Mouse (Mus musculus): ENCODE data around the gene Proser1. TPM values are rescaled to one million over a fixed set of nuclear protein-coding genes. Genes with fewer than 3 reads are reported as not detected.

The Proser1 gene
- polyA plus RNA-seq (2017; shearing (Covaris generic)) = 18.3 TPM

GRCm38 (mm10) chr3:53463046-53463764 is at the start of gene Proser1, which contains the start of gene Nhlrc3:
Gene Proser1, plus strand, starts transcription at chr3:53463666.
Gene Nhlrc3, minus strand, starts transcription at chr3:53463332.

DNA sequence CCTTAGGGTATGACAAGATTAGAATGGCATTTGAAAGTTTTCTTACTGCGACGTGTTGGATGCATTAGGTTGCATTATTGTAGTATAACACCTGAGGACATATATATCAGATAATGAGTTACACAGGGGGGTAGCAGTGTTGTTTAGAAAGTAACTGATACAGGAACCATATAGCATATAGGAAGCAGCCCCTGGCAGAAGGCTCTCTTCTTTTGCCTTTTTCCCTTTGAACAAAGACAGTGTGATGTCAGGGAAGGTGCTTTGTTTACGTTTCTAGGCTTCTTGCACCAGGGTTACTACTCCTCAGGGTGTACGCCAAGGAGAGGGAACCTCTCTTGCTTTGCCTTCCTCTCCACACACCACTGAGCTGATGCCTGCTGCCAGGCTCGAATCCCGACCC is 24.9 kb downstream of the Proser1 start, which contains the start of gene Stoml3:
Gene Stoml3, plus strand, starts transcription at position 301 of the 400 bp plus-strand sequence.

Other genes with a start within 250 kb of the Proser1 start
- 12.3 TPM for gene Nhlrc3, start 334 bp upstream of the Proser1 start, polyA plus RNA-seq (2017; shearing (Covaris generic))
- gene Stoml3, start 25.0 kb downstream of the Proser1 start, polyA plus RNA-seq (2017; shearing (Covaris generic)) = not detected
- 0.04 TPM for gene Frem2, start 193.7 kb downstream of the Proser1 start, polyA plus RNA-seq (2017; shearing (Covaris generic))

Data from effector memory CD4-positive, alpha-beta T cell, adult 5 months (primary cell).